8 mouse cellular contexts compared by ENCODE assay signal in genomic region chr6:32586390-32586789, GRCm38 (mm10). TPM values are rescaled to one million over a fixed set of nuclear protein-coding genes. Genes with fewer than 3 reads are reported as not detected.
DNase-seq lines count a peak whose midpoint lies in the region; ATAC-seq lines count a peak whose summit lies in the region.

No protein-coding gene starts in this region.

- H3K9ac ChIP-seq in stomach, embryonic 16.5 days (ENCODE audit: low read length), result peak overlapping the region; percentile 81; the same call in 1 of the 2 replicates

- WGBS in forebrain, embryonic 10.5 days, result 1% methylated on average over 13 of the region's 13 CpGs
- WGBS in hindbrain, embryonic 10.5 days, result 1% methylated on average over 13 of the region's 13 CpGs
- 4% methylated on average over 13 of the region's 13 CpGs for WGBS in stomach, embryonic 16.5 days

- H3K4me1 ChIP-seq in forebrain, embryonic 10.5 days, result peaks cover 54% of the 10 kb centered on the region
- H3K4me1 ChIP-seq in hindbrain, embryonic 10.5 days (replicated peaks), result peaks cover 70% of the 10 kb centered on the region
- 0 out of 2 replicates have a peak, but pooled peaks cover 9% of the 10 kb centered on the region for H3K4me1 ChIP-seq in stomach, embryonic 16.5 days (ENCODE audit: control insufficient read depth, insufficient read depth, low read length)

- H3K4me3 ChIP-seq in forebrain, embryonic 10.5 days, result peak overlapping the region; percentile 86
- peak overlapping the region; percentile 86 for H3K4me3 ChIP-seq in hindbrain, embryonic 10.5 days
- peak overlapping the region; percentile 66 for H3K4me3 ChIP-seq in stomach, embryonic 16.5 days (replicated peaks; ENCODE audit: low read length)

- no peaks in the 10 kb centered on the region for H3K9me3 ChIP-seq in forebrain, embryonic 10.5 days
- H3K9me3 ChIP-seq in hindbrain, embryonic 10.5 days, result no peaks in the 10 kb centered on the region
- H3K9me3 ChIP-seq in stomach, embryonic 16.5 days (replicated peaks; ENCODE audit: control insufficient read depth, low read length), result no peaks in the 10 kb centered on the region

- peak; percentile 34 to 55 for DNase-seq in heart, adult 18-20 months
- DNase-seq in heart, adult 8-10 months (ENCODE audit: low spot score), result no peak
- DNase-seq in forebrain, embryonic 10.5 days (ENCODE audit: extremely low spot score, low spot score), result no peak
- DNase-seq in hindbrain, embryonic 10.5 days (ENCODE audit: low spot score), result peak; percentile 42
- peak; percentile 60 to 72 for DNase-seq in left cerebral cortex, adult 18-20 months (ENCODE audit: low spot score in 2 of 2)
- DNase-seq in mesoderm, embryonic 11.5 days (ENCODE audit: low read depth, low spot score), result peak; percentile 35
- DNase-seq in spleen, postnatal 10 days (ENCODE audit: low spot score in 2 of 2), result no peak

- no peak overlapping the region for H3K27ac ChIP-seq in forebrain, embryonic 10.5 days
- H3K27ac ChIP-seq in hindbrain, embryonic 10.5 days, result 0 out of 2 replicates have a peak overlapping the region, but pooled peaks have one; percentile 90
- H3K27ac ChIP-seq in stomach, embryonic 16.5 days (ENCODE audit: low read length), result no peak overlapping the region

- peak overlapping the region; percentile 96 for H3K4me2 ChIP-seq in stomach, embryonic 16.5 days (ENCODE audit: low read depth, low read length)

- H3K27me3 ChIP-seq in forebrain, embryonic 10.5 days (ENCODE audit: poor library complexity, severe bottlenecking), result peaks cover 90% of the 10 kb centered on the region
- H3K27me3 ChIP-seq in hindbrain, embryonic 10.5 days (ENCODE audit: insufficient read depth, poor library complexity, severe bottlenecking), result peaks cover 76% of the 10 kb centered on the region
- peaks cover 69% of the 10 kb centered on the region for H3K27me3 ChIP-seq in stomach, embryonic 16.5 days (ENCODE audit: control insufficient read depth, insufficient read depth, low read length)

- H3K36me3 ChIP-seq in forebrain, embryonic 10.5 days (replicated peaks), result no peaks in the 10 kb centered on the region
- H3K36me3 ChIP-seq in hindbrain, embryonic 10.5 days, result no peaks in the 10 kb centered on the region
- H3K36me3 ChIP-seq in stomach, embryonic 16.5 days (ENCODE audit: control insufficient read depth, insufficient read depth, low read length), result no peaks in the 10 kb centered on the region

- no peak for ATAC-seq in stomach, embryonic 16.5 days (ENCODE audit: insufficient read depth, low FRiP score)

RNA-seq across cellular contexts. Expression of gene Plxna4, which starts 1.6 kb away (rescaled TPM):
- 10 to 100 TPM; 11.3 to 13.1 TPM for total RNA-seq in heart, adult 18-20 months (2021)
- total RNA-seq in heart, adult 8-10 months (2022), result 10 to 100 TPM; 11.5 to 15.2 (median 13.8) TPM
- 1.0 and 1.2 TPM in 2 replicates for polyA plus RNA-seq in forebrain, embryonic 10.5 days (2016; fragmentation: Nextera tagmentation; extraction: Ambion mirVana)
- 2.5 and 3.8 TPM in 2 replicates for polyA plus RNA-seq in hindbrain, embryonic 10.5 days (2016; fragmentation: Nextera tagmentation; extraction: Ambion mirVana)
- total RNA-seq in left cerebral cortex, adult 18-20 months (2021), result 10 to 100 TPM; 56.3 to 61.4 TPM
- polyA plus RNA-seq in stomach, embryonic 16.5 days (2015; fragmentation: Nextera tagmentation; extraction: Ambion mirVana), result 1.9 TPM in 2 replicates

Comparison
In these comparisons a context has a peak if more than half of its experiments do, and no peak if none do; other contexts are left out.
1. DNase-seq: peak in heart, adult 18-20 months (2 of 2), hindbrain, embryonic 10.5 days (single experiment), left cerebral cortex, adult 18-20 months (2 of 2) and mesoderm, embryonic 11.5 days (single experiment); none in heart, adult 8-10 months (single experiment), forebrain, embryonic 10.5 days (single experiment) and spleen, postnatal 10 days (0 of 2).
2. Peak in every context shown above with its lines, with median percentiles within 50 percentile points of each other: H3K4me3 ChIP-seq.